Mouse (Mus musculus) regulatory T cell (primary cell): Measurements from ENCODE around the gene Naaladl1.

Experiments used
- in situ Hi-C: fragments of 300-600 bp; cut with MboI, MseI; formaldehyde crosslinking; loops from one replicate; pipeline ENCODE4 v1.15.1; 2025; ENCODE audit warnings: high pct_unique_total_duplicates

Gene Naaladl1

DNA sequence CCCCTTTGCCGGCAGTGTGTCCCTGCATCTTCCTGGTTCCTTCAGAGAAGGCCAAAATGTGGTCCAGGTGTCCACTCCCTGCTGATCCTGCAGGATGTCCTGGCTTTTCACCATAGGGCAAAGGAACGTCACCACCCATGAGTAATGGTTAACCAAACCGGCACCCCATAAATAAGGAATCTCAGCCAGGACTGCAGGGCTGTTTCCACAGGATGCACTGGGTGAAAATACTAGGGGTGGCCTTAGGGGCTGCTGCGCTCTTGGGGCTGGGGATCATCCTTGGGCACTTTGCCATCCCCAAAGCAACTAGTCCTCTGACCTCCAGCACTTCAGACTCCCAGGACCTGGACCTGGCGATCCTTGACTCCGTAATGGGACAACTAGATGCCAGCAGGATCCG is at the start of gene Naaladl1:
Naaladl1 (plus strand) TSS at position 197 of the 400 bp plus-strand sequence.
- in situ Hi-C loops = no loop called here

DNA sequence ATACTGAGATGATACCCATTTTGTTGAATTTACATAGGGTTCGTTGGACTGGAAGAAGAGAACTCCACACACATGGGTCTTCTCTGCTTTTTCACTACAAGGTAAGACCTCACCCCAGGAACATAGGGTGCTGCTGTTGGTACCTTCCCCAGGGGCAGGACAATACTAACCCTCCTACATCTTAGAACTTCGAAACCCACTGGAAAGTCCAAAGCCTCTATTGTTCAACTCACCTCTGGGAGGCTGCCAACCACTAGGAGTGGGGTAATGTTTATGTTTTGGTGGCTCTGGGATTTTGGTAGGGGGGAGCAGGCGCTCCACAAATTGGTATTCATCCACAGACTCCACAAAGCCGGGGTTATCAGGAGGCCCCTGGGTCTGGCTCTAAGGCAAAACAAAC is 48.9 kb upstream of the Naaladl1 start:
- in situ Hi-C loops = no loop called here

GRCm38 (mm10) chr19:6057313-6058096 is 48.1 kb upstream of the Naaladl1 start, which contains the start of the genes Mrpl49 and Fau:
TSS of gene Mrpl49 (minus strand) at chr19:6057785.
TSS of gene Fau (plus strand) at chr19:6057844.
- in situ Hi-C loops = no loop called here

DNA sequence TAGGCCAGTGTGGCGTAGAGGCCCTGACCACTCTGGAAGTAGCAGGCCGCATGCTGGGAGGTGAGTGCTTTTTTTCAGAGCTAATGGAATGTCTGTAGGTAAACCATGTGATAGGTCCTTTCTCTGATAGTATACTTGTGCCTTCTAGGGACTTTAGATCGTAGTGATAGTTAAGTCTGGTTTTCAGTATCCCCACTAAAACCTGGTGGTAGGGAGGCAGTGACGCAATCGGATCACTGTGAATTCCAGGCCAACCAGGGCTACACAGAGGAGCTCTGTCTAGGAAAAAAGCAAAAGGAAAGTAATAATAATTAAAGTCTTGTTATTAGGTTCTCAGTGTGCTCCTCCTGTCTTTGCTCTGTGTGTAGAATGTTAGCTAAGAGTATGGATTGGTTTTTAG is 47.1 kb upstream of the Naaladl1 start:
- in situ Hi-C loops = no loop called here

DNA sequence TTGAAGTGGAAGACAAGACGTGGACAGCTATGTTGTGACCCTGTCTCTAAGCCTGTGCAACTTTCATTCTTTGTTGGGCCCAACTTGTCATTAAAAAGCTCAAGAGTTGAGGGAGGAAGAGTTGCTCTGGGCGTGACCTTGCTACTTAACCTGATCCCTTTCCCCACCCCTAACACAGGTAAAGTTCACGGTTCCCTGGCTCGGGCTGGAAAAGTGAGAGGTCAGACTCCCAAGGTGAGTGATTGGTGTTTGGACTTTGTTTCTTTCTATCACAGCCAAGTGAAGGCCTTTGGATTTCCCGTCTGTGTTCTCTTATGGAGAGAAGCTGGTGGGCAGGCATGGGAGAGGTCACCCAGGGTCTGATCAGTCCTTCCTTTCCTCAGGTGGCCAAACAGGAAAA is 46.6 kb upstream of the Naaladl1 start:
- in situ Hi-C loops = no loop called here

GRCm38 (mm10) chr19:6061021-6061533 is 44.5 kb upstream of the Naaladl1 start, which contains the start of gene Znhit2:
TSS of gene Znhit2 (plus strand) at chr19:6061192.
- in situ Hi-C loops = no loop called here

DNA sequence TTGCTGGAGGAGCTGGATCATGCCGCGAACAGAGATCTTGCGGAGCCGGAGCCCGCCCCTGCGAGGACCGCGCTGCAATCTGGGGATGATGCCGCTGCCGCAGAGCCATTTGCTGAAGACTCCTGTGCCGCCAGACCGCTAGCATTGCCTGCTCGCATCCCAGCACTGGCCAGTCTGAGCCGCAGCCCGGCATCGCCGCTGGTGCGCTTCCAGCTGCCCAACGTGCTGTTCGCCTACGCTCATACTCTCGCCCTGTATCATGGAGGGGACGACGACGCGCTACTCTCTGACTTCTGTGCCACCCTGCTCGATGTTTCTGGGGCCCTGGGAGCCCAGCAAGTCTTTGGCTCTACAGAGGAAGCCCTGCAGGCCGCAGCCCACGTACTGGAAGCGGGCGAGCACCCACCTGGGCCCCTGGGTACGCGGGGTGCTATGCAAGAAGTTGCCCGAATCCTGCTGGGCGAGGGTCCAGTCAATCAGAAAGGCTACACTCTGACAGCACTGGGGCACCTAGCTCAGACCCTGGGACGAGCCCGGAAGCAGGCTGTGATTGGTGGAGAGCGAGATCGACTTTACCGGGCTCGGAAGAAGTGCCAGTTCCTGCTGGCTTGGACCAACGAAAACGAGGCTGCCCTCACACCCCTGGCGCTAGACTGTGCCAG is 43.8 kb upstream of the Naaladl1 start:
- in situ Hi-C loops = no loop called here

GRCm38 (mm10) chr19:6062418-6062817 is 43.2 kb upstream of the Naaladl1 start:
- in situ Hi-C loops = no loop called here

- in situ Hi-C loops = no loop called here
Observed at GRCm38 (mm10) chr19:6063081-6063480, 42.5 kb upstream of the Naaladl1 start.

- in situ Hi-C loops = loop anchor here (5.0 kb wide), 1 partner anchor 104 kb away; the partner anchor contains the start of gene Pola2
Observed at GRCm38 (mm10) chr19:6066571-6066970, 39.0 kb upstream of the Naaladl1 start.

GRCm38 (mm10) chr19:6067011-6067723 is 38.4 kb upstream of the Naaladl1 start:
- in situ Hi-C loops = loop anchor here (5.0 kb wide), 1 partner anchor 105 kb away; the partner anchor contains the start of gene Pola2

DNA sequence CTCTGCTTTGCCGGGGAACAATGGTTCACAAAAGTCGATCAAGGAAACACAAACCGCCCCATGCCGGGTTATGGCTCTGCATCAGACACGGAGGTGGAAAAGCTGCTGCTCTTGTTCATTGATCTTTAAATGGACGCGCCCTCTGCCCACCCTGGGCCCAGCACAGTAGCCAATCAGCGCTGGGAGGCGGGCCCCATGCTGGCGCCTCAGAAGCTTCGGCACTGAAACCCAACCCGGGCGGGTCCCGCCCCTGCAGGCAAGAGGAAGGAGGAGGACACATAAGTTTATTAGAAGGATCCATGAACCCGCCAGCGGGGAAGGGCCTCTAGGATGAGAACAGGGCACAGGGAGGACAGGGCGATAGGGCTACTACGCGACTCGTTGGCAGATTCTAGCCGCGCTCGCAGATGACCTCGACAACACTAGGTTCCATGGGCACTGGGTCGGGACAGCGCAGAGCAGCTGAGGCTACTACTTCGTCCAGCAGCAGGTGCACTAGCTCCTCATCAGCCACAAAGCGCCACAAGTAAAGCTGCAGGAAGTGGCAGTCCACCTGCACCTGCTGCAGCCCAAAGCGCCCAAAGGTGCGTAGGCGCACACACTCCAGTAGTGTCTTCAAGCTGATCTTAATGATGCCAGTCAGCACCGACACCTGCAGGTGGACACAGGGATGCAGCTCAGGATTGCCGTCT is 37.7 kb upstream of the Naaladl1 start, which contains the start of gene Tm7sf2:
Tm7sf2 (minus strand) TSS at position 650 of the 692 bp plus-strand sequence.
- in situ Hi-C loops = loop anchor here (5.0 kb wide), 1 partner anchor 106 kb away; the partner anchor contains the start of gene Pola2

DNA sequence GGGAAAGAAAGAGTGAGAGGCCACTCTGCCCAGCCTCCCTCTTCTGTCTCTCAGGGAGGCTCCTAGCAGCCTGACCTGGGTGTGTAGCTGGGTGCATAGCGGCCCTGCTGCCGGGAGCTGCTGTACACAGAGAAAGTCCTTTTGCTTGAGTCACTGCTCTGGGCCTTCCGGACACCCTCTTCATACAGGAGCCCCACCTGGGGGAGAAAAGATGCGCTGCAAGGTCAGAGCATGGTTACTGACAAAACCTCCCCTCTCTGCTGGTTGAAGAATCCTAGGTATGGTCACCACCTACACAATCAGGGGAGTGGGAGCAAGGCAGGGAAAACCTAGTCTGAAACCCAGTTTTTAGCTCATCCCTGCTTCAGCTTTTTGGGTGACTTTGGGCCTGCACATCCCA is 36.6 kb upstream of the Naaladl1 start:
- in situ Hi-C loops = loop anchor here (5.0 kb wide), 1 partner anchor 107 kb away; the partner anchor contains the start of gene Pola2

- in situ Hi-C loops = loop anchor here (5.0 to 10.0 kb wide), 2 partner anchors 108 to 905 kb away; partner anchors contain the start of genes Plcb3, Pola2 and Ppp1r14b
Observed at GRCm38 (mm10) chr19:6069851-6070250, 35.7 kb upstream of the Naaladl1 start.

- in situ Hi-C loops = loop anchor here (10.0 kb wide), 1 partner anchor 904 kb away; the partner anchor contains the start of genes Plcb3 and Ppp1r14b
Observed at GRCm38 (mm10) chr19:6070571-6071250, 34.9 kb upstream of the Naaladl1 start.

DNA sequence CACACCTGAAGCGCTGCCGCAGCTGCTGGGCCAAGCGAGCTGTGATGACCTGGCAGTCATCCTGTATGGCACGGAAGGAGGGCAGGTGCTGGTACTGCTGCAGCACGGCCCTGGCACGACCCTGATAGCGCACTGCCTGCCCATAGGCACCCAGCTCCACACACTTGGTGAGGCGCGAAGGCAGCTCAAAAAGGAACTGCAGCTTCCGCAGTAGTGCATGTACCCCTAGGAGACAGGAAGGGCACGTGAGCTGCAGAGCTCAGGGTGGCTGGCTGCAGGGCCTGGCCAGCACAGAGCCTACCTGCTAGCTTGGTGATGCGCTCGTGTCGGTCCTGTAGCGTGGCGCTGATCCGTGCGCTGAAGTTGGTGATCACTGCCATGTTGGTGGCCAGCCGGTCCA is 34.3 kb upstream of the Naaladl1 start:
- in situ Hi-C loops = loop anchor here (10.0 kb wide), 1 partner anchor 904 kb away; the partner anchor contains the start of genes Plcb3 and Ppp1r14b

DNA sequence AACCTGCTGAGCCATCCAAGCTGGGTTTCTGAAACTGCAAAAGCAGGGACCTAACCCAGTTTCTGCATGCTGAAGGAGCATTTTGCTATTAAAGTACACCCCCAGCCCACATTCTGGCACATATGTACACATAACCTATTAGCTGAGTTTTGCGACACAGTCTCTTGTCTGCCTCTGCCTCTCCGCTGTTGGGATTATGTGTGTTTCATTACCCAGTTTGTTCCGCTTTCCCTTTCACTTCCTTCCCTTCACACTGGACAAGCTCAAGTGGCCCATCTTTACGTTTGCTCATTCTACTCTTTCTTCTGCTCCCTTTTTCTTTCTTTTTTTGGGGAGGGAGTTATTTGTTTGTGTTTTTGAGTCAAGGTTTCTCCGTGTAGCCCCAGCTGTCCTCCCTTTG is 31.7 kb upstream of the Naaladl1 start:
- in situ Hi-C loops = loop anchor here (10.0 kb wide), 1 partner anchor 901 kb away; the partner anchor contains the start of genes Plcb3 and Ppp1r14b

- in situ Hi-C loops = loop anchor here (10.0 kb wide), 1 partner anchor 898 kb away; the partner anchor contains the start of genes Plcb3 and Ppp1r14b
Observed at GRCm38 (mm10) chr19:6076564-6077393, 28.8 kb upstream of the Naaladl1 start, which contains the start of gene Vps51. TSS of gene Vps51 (minus strand) at chr19:6077231.
